Mouse (Mus musculus): ENCODE measurements around the gene Ccdc106. TPM values are rescaled to one million over a fixed set of nuclear protein-coding genes. Genes with fewer than 3 reads are reported as not detected.

The Ccdc106 gene
- polyA plus RNA-seq, 2 experiments from 2014 or later: 0.58 TPM; not detected in 1

GRCm38 (mm10) chr7:5080815-5081214 lies 60.5 kb downstream of the Ccdc106 start:
- no peak for ATAC-seq

- ATAC-seq: no peak
These were observed 60.9 kb downstream of the Ccdc106 start for GRCm38 (mm10) chr7:5081241-5081640.

GRCm38 (mm10) chr7:5081939-5082338 lies 61.6 kb downstream of the Ccdc106 start:
- no peak for ATAC-seq

GRCm38 (mm10) chr7:5083325-5084105 lies 63.2 kb downstream of the Ccdc106 start:
- ATAC-seq: no peak

GRCm38 (mm10) chr7:5085512-5085911 lies 65.2 kb downstream of the Ccdc106 start:
- no peak for ATAC-seq

- no peak for ATAC-seq
These were observed 66.6 kb downstream of the Ccdc106 start for GRCm38 (mm10) chr7:5086921-5087440.

GRCm38 (mm10) chr7:5087886-5088285 lies 67.5 kb downstream of the Ccdc106 start:
- ATAC-seq: no peak

GRCm38 (mm10) chr7:5089853-5090252 lies 69.5 kb downstream of the Ccdc106 start:
- ATAC-seq: no peak

GRCm38 (mm10) chr7:5091008-5091728 lies 70.8 kb downstream of the Ccdc106 start:
- ATAC-seq: no peak

GRCm38 (mm10) chr7:5092381-5092780 lies 72.0 kb downstream of the Ccdc106 start:
- no peak for ATAC-seq

- no peak for ATAC-seq
These were observed 72.6 kb downstream of the Ccdc106 start for GRCm38 (mm10) chr7:5092831-5093510.

GRCm38 (mm10) chr7:5098769-5099168 lies 78.4 kb downstream of the Ccdc106 start:
- ATAC-seq: no peak

- ATAC-seq: no peak
These were observed 79.4 kb downstream of the Ccdc106 start for GRCm38 (mm10) chr7:5099796-5100195.

- no peak for ATAC-seq
These were observed 80.8 kb downstream of the Ccdc106 start for GRCm38 (mm10) chr7:5101066-5101663.

GRCm38 (mm10) chr7:5102564-5102963 lies 82.2 kb downstream of the Ccdc106 start:
- ATAC-seq: no peak

- ATAC-seq: no peak
These were observed 87.9 kb downstream of the Ccdc106 start for GRCm38 (mm10) chr7:5108272-5108671.

- ATAC-seq: no peak
These were observed 88.9 kb downstream of the Ccdc106 start for GRCm38 (mm10) chr7:5109301-5109700.

Other genes with a start within 250 kb of the Ccdc106 start
- not detected for gene Fam71e2, start 249.3 kb upstream of the Ccdc106 start, polyA plus RNA-seq (2017; shearing (Covaris generic))
- under 1 TPM in 1 of 2 experiments, not detected in 1; 0.16 TPM for gene Il11, start 237.7 kb upstream of the Ccdc106 start, polyA plus RNA-seq (2017; shearing (Covaris generic))
- not detected for gene Tmem190, start 237.6 kb upstream of the Ccdc106 start, polyA plus RNA-seq (2017; shearing (Covaris generic))
- gene Tmem238, start 230.9 kb upstream of the Ccdc106 start, polyA plus RNA-seq (2017; shearing (Covaris generic)): under 1 TPM in 1 of 2 experiments, not detected in 1; 0.86 TPM
- 100 to 1,000 TPM; 446 to 574 TPM for gene Rpl28, start 227.7 kb upstream of the Ccdc106 start, polyA plus RNA-seq (2017; shearing (Covaris generic))
- gene Ube2s, start 208.0 kb upstream of the Ccdc106 start, polyA plus RNA-seq (2017; shearing (Covaris generic)): 10 to 100 TPM; 25.0 to 25.3 TPM
- gene Shisa7, start 175.9 kb upstream of the Ccdc106 start, polyA plus RNA-seq (2017; shearing (Covaris generic)): under 1 TPM in 1 of 2 experiments, not detected in 1; 0.11 TPM
- gene Isoc2b, start 150.3 kb upstream of the Ccdc106 start, polyA plus RNA-seq (2017; shearing (Covaris generic)): 10 to 100 TPM; 29.1 to 47.3 TPM
- under 1 TPM; 0.35 to 0.47 TPM for gene Isoc2a, start 143.4 kb upstream of the Ccdc106 start, polyA plus RNA-seq (2017; shearing (Covaris generic))
- not detected for gene Gm36210, start 114.0 kb upstream of the Ccdc106 start, polyA plus RNA-seq (2017; shearing (Covaris generic))
- 1 to 10 TPM in 1 of 2 experiments, under 1 TPM in 1; 0.99 to 1.5 TPM for gene Zfp628, start 105.3 kb upstream of the Ccdc106 start, polyA plus RNA-seq (2017; shearing (Covaris generic))
- under 1 TPM in 1 of 2 experiments, not detected in 1; 0.61 TPM for gene Nat14, start 98.5 kb upstream of the Ccdc106 start, polyA plus RNA-seq (2017; shearing (Covaris generic))
- under 1 TPM in 1 of 2 experiments, not detected in 1; 0.12 TPM for gene Ssc5d, start 94.8 kb upstream of the Ccdc106 start, polyA plus RNA-seq (2017; shearing (Covaris generic))
- not detected for gene Sbk2, start 56.1 kb upstream of the Ccdc106 start, polyA plus RNA-seq (2017; shearing (Covaris generic))
- gene Sbk3, start 49.4 kb upstream of the Ccdc106 start, polyA plus RNA-seq (2017; shearing (Covaris generic)): not detected
- gene Zfp579, start 24.4 kb upstream of the Ccdc106 start, polyA plus RNA-seq (2017; shearing (Covaris generic)): 1 to 10 TPM; 3.6 to 6.4 TPM
- gene Zfp524, start 6.1 kb upstream of the Ccdc106 start, polyA plus RNA-seq (2017; shearing (Covaris generic)): 10 to 100 TPM; 44.1 to 45.4 TPM
- gene Fiz1, start 5.9 kb upstream of the Ccdc106 start, polyA plus RNA-seq (2017; shearing (Covaris generic)): 10 to 100 TPM in 1 of 2 experiments, 1 to 10 TPM in 1; 9.5 to 12.0 TPM
- 1 to 10 TPM; 7.9 to 8.9 TPM for gene Gm44973, start 5.1 kb upstream of the Ccdc106 start, polyA plus RNA-seq (2017; shearing (Covaris generic))
- gene Zfp865, start 177 bp upstream of the Ccdc106 start, polyA plus RNA-seq (2017; shearing (Covaris generic)): 10 to 100 TPM in 1 of 2 experiments, 1 to 10 TPM in 1; 3.5 to 12.3 TPM
- gene 4632433K11Rik, start 13.6 kb downstream of the Ccdc106 start, polyA plus RNA-seq (2017; shearing (Covaris generic)): not detected
- 1 to 10 TPM; 4.5 to 9.3 TPM for gene Zfp784, start 17.9 kb downstream of the Ccdc106 start, polyA plus RNA-seq (2017; shearing (Covaris generic))
- gene Zfp580, start 31.0 kb downstream of the Ccdc106 start, polyA plus RNA-seq (2017; shearing (Covaris generic)): under 1 TPM in 1 of 2 experiments, not detected in 1; 0.69 TPM
- gene U2af2, start 41.6 kb downstream of the Ccdc106 start, polyA plus RNA-seq (2017; shearing (Covaris generic)): 10 to 100 TPM; 27.5 to 28.2 TPM
- 1 to 10 TPM; 4.0 to 7.2 TPM for gene Epn1, start 59.7 kb downstream of the Ccdc106 start, polyA plus RNA-seq (2017; shearing (Covaris generic))
- under 1 TPM in 1 of 2 experiments, not detected in 1; 0.51 TPM for gene Rfpl4, start 96.4 kb downstream of the Ccdc106 start, polyA plus RNA-seq (2017; shearing (Covaris generic))
- under 1 TPM in 1 of 2 experiments, not detected in 1; 0.44 TPM for gene Rasl2-9, start 105.4 kb downstream of the Ccdc106 start, polyA plus RNA-seq (2017; shearing (Covaris generic))
- under 1 TPM in 1 of 2 experiments, not detected in 1; 0.08 TPM for gene Vmn1r55, start 129.1 kb downstream of the Ccdc106 start, polyA plus RNA-seq (2017; shearing (Covaris generic))
- gene Vmn1r56, start 176.2 kb downstream of the Ccdc106 start, polyA plus RNA-seq (2017; shearing (Covaris generic)): not detected
- not detected for gene Vmn1r57, start 197.9 kb downstream of the Ccdc106 start, polyA plus RNA-seq (2017; shearing (Covaris generic))

All from CD4-positive, CD25-positive, alpha-beta regulatory T cell, adult 4 months (primary cell).